ENCODE assay signal across 20 mouse cellular contexts in genomic region chr13:63550367-63550766, GRCm38 (mm10). TPM values are rescaled to one million over a fixed set of nuclear protein-coding genes. Genes with fewer than 3 reads are reported as not detected.
DNase-seq lines count a peak whose midpoint lies in the region; ATAC-seq and TF ChIP-seq lines count a peak whose summit lies in the region.
"Had no signal": no experiment of that assay in that cellular context is flagged by ENCODE, and none has a peak within 500 bp of the region (broad histone marks: within the 10 kb centered on the region; RNA-seq: fewer than 3 reads in every experiment).

No protein-coding gene starts in this region.

- 52% methylated on average over 5 of the region's 5 CpGs for WGBS in intestine, embryonic 16.5 days
- WGBS in intestine, postnatal 0 days, result 51% methylated on average over 5 of the region's 5 CpGs
- WGBS in neural tube, embryonic 12.5 days, result 62% methylated on average over 5 of the region's 5 CpGs
- 58% methylated on average over 5 of the region's 5 CpGs for WGBS in neural tube, embryonic 13.5 days
- WGBS in stomach, postnatal 0 days, result 57% methylated on average over 5 of the region's 5 CpGs

- no peaks in the 10 kb centered on the region for H3K9me3 ChIP-seq in intestine, embryonic 16.5 days (ENCODE audit: control insufficient read depth, low read length)
- no peaks in the 10 kb centered on the region for H3K9me3 ChIP-seq in intestine, postnatal 0 days (ENCODE audit: control insufficient read depth)
- H3K9me3 ChIP-seq in neural tube, embryonic 12.5 days, result no peaks in the 10 kb centered on the region
- no peaks in the 10 kb centered on the region for H3K9me3 ChIP-seq in neural tube, embryonic 13.5 days
- no peaks in the 10 kb centered on the region for H3K9me3 ChIP-seq in stomach, postnatal 0 days (ENCODE audit: control insufficient read depth, low read length)
- H3K9me3 ChIP-seq: embryonic facial prominence, embryonic 15.5 days; forebrain, embryonic 15.5 days; heart, embryonic 10.5 days had no signal

- no peak overlapping the region for H3K4me3 ChIP-seq in intestine, embryonic 16.5 days (ENCODE audit: low read length)
- no peak overlapping the region for H3K4me3 ChIP-seq in intestine, postnatal 0 days (ENCODE audit: low read depth, low read length)
- no peak overlapping the region for H3K4me3 ChIP-seq in neural tube, embryonic 12.5 days
- H3K4me3 ChIP-seq in neural tube, embryonic 13.5 days, result no peak overlapping the region
- no peak overlapping the region for H3K4me3 ChIP-seq in stomach, postnatal 0 days (ENCODE audit: low read depth, low read length)
- H3K4me3 ChIP-seq: embryonic facial prominence, embryonic 15.5 days; forebrain, embryonic 15.5 days; heart, embryonic 10.5 days had no signal

- no peak for TF ChIP-seq EP300 in stomach, postnatal 0 days (optimal IDR thresholded peaks at IDR 0.05)

- no peak for ATAC-seq in intestine, embryonic 16.5 days
- no peak for ATAC-seq in intestine, postnatal 0 days
- no peak for ATAC-seq in neural tube, embryonic 12.5 days (ENCODE audit: low FRiP score, low read depth)
- no peak for ATAC-seq in neural tube, embryonic 13.5 days (ENCODE audit: low read depth)
- no peak for ATAC-seq in stomach, postnatal 0 days (ENCODE audit: low FRiP score, low TSS enrichment)
- ATAC-seq: forebrain, embryonic 15.5 days had no signal

- peaks cover 52% of the 10 kb centered on the region for H3K4me1 ChIP-seq in intestine, embryonic 16.5 days (ENCODE audit: control insufficient read depth, insufficient read depth, low read length)
- no peaks in the 10 kb centered on the region for H3K4me1 ChIP-seq in intestine, postnatal 0 days (replicated peaks; ENCODE audit: control insufficient read depth, insufficient read depth, low read length)
- H3K4me1 ChIP-seq in neural tube, embryonic 12.5 days, result peaks cover 76% of the 10 kb centered on the region
- peaks cover 89% of the 10 kb centered on the region for H3K4me1 ChIP-seq in neural tube, embryonic 13.5 days (replicated peaks)
- H3K4me1 ChIP-seq in stomach, postnatal 0 days (replicated peaks; ENCODE audit: control insufficient read depth, insufficient read depth), result 0 out of 2 replicates have a peak, but pooled peaks cover 6% of the 10 kb centered on the region

- no peak for TF ChIP-seq CTCF in intestine, postnatal 0 days (IDR thresholded peaks at IDR 0.05; ENCODE audit: low read depth)
- no peak for TF ChIP-seq CTCF in stomach, postnatal 0 days (IDR thresholded peaks at IDR 0.05; ENCODE audit: low read depth)

- no peaks in the 10 kb centered on the region for H3K27me3 ChIP-seq in intestine, embryonic 16.5 days (replicated peaks; ENCODE audit: control insufficient read depth, insufficient read depth, low read length)
- no peaks in the 10 kb centered on the region for H3K27me3 ChIP-seq in intestine, postnatal 0 days (replicated peaks; ENCODE audit: control insufficient read depth, insufficient read depth, low read length)
- no peaks in the 10 kb centered on the region for H3K27me3 ChIP-seq in neural tube, embryonic 12.5 days (replicated peaks)
- no peaks in the 10 kb centered on the region for H3K27me3 ChIP-seq in neural tube, embryonic 13.5 days
- no peaks in the 10 kb centered on the region for H3K27me3 ChIP-seq in stomach, postnatal 0 days (ENCODE audit: control insufficient read depth, insufficient read depth, low read length)
- H3K27me3 ChIP-seq: embryonic facial prominence, embryonic 15.5 days had no signal

- 0 out of 2 replicates have a peak overlapping the region, but pooled peaks have one; percentile 9 for H3K4me2 ChIP-seq in intestine, embryonic 16.5 days (ENCODE audit: low read depth, low read length)
- H3K4me2 ChIP-seq in intestine, postnatal 0 days (replicated peaks; ENCODE audit: low read depth), result no peak overlapping the region
- H3K4me2 ChIP-seq in neural tube, embryonic 12.5 days (replicated peaks), result peak overlapping the region; percentile 2; the same call in 1 of the 2 replicates
- peak overlapping the region; percentile 37 for H3K4me2 ChIP-seq in neural tube, embryonic 13.5 days
- no peak overlapping the region for H3K4me2 ChIP-seq in stomach, postnatal 0 days (replicated peaks; ENCODE audit: low read depth)
- H3K4me2 ChIP-seq: embryonic facial prominence, embryonic 15.5 days; forebrain, embryonic 15.5 days had no signal

- H3K36me3 ChIP-seq in intestine, embryonic 16.5 days (ENCODE audit: control insufficient read depth, insufficient read depth, low read length), result peaks cover 4% of the 10 kb centered on the region; the same call in 1 of the 2 replicates
- peaks cover 8% of the 10 kb centered on the region; the same call in 1 of the 2 replicates for H3K36me3 ChIP-seq in intestine, postnatal 0 days (ENCODE audit: control insufficient read depth, insufficient read depth)
- H3K36me3 ChIP-seq in neural tube, embryonic 12.5 days, result peaks cover 6% of the 10 kb centered on the region
- peaks cover 13% of the 10 kb centered on the region for H3K36me3 ChIP-seq in neural tube, embryonic 13.5 days
- H3K36me3 ChIP-seq in stomach, postnatal 0 days (ENCODE audit: control insufficient read depth, insufficient read depth, low read length), result no peaks in the 10 kb centered on the region
- H3K36me3 ChIP-seq: forebrain, embryonic 15.5 days had no signal

- no peak overlapping the region for H3K27ac ChIP-seq in intestine, embryonic 16.5 days (ENCODE audit: low read length)
- no peak overlapping the region for H3K27ac ChIP-seq in intestine, postnatal 0 days (ENCODE audit: low read depth, low read length)
- no peak overlapping the region for H3K27ac ChIP-seq in neural tube, embryonic 12.5 days
- peak overlapping the region; percentile 89; the same call in 1 of the 2 replicates for H3K27ac ChIP-seq in neural tube, embryonic 13.5 days (replicated peaks)
- 0 out of 2 replicates have a peak overlapping the region, but pooled peaks have one; percentile 18 for H3K27ac ChIP-seq in stomach, postnatal 0 days (replicated peaks)
- H3K27ac ChIP-seq: forebrain, embryonic 15.5 days; heart, embryonic 10.5 days had no signal

- no peak for DNase-seq in neural tube, embryonic 10.5 days (ENCODE audit: extremely low spot score, low spot score)
- no peak for DNase-seq in stomach, postnatal 0 days (ENCODE audit: low spot score)
- no peak for DNase-seq in adrenal gland, adult 18-20 months (ENCODE audit: low spot score in 2 of 2)
- no peak for DNase-seq in frontal cortex, postnatal 25 days (ENCODE audit: low spot score in 2 of 2)
- DNase-seq: adrenal gland, postnatal 10 days; cerebellum, adult 11 months; cerebellum, adult 8-10 months; cerebellum, postnatal 14 days; embryo, embryonic 11 days; gastrocnemius, postnatal 10 days; heart, adult 18-20 months; heart, postnatal 10 days; heart, postnatal 4 days had no signal

- H3K9ac ChIP-seq in intestine, embryonic 16.5 days (ENCODE audit: low read depth, low read length), result no peak overlapping the region
- no peak overlapping the region for H3K9ac ChIP-seq in intestine, postnatal 0 days (ENCODE audit: low read depth, low read length)
- H3K9ac ChIP-seq in neural tube, embryonic 12.5 days, result no peak overlapping the region
- H3K9ac ChIP-seq in neural tube, embryonic 13.5 days, result no peak overlapping the region
- H3K9ac ChIP-seq in stomach, postnatal 0 days (ENCODE audit: low read length), result no peak overlapping the region
- H3K9ac ChIP-seq: embryonic facial prominence, embryonic 15.5 days; forebrain, embryonic 15.5 days had no signal

RNA-seq across cellular contexts. Expression of gene Ptch1, which starts 23.0 kb away (rescaled TPM):
- polyA plus RNA-seq in intestine, embryonic 16.5 days (2015; fragmentation: Nextera tagmentation; extraction: Ambion mirVana), result 24.5 and 25.5 TPM in 2 replicates
- 11.0 and 11.9 TPM in 2 replicates for polyA plus RNA-seq in intestine, postnatal 0 days (2015; fragmentation: Nextera tagmentation; extraction: Ambion mirVana)
- polyA plus RNA-seq in neural tube, embryonic 12.5 days (2016; fragmentation: Nextera tagmentation; extraction: Ambion mirVana), result 22.6 and 23.9 TPM in 2 replicates
- polyA plus RNA-seq in neural tube, embryonic 13.5 days (2015; fragmentation: Nextera tagmentation; extraction: Ambion mirVana), result 19.2 and 22.1 TPM in 2 replicates
- polyA plus RNA-seq in stomach, postnatal 0 days (2015; fragmentation: Nextera tagmentation; extraction: Ambion mirVana), result 8.4 and 8.5 TPM in 2 replicates
- 10 to 100 TPM; 29.5 to 40.7 TPM for total RNA-seq in adrenal gland, adult 18-20 months (2021)

RNA-seq across cellular contexts. Expression of gene Fancc, which starts 53.3 kb away (rescaled TPM):
- polyA plus RNA-seq in intestine, embryonic 16.5 days (2015; fragmentation: Nextera tagmentation; extraction: Ambion mirVana), result 15.4 and 19.0 TPM in 2 replicates
- polyA plus RNA-seq in intestine, postnatal 0 days (2015; fragmentation: Nextera tagmentation; extraction: Ambion mirVana), result 5.1 and 6.5 TPM in 2 replicates
- polyA plus RNA-seq in neural tube, embryonic 12.5 days (2016; fragmentation: Nextera tagmentation; extraction: Ambion mirVana), result 22.7 and 24.0 TPM in 2 replicates
- polyA plus RNA-seq in neural tube, embryonic 13.5 days (2015; fragmentation: Nextera tagmentation; extraction: Ambion mirVana), result 15.3 and 20.6 TPM in 2 replicates
- 9.3 TPM in 2 replicates for polyA plus RNA-seq in stomach, postnatal 0 days (2015; fragmentation: Nextera tagmentation; extraction: Ambion mirVana)
- 1 to 10 TPM; 6.9 to 8.1 TPM for total RNA-seq in adrenal gland, adult 18-20 months (2021)

Comparison
In these comparisons a context has a peak if more than half of its experiments do, and no peak if none do; other contexts are left out.
1. H3K27ac ChIP-seq: peak in neural tube, embryonic 13.5 days (single experiment) and stomach, postnatal 0 days (single experiment); none in intestine, embryonic 16.5 days (single experiment), intestine, postnatal 0 days (single experiment) and neural tube, embryonic 12.5 days (single experiment).
2. H3K4me2 ChIP-seq: peak in intestine, embryonic 16.5 days (single experiment), neural tube, embryonic 12.5 days (single experiment) and neural tube, embryonic 13.5 days (single experiment); none in intestine, postnatal 0 days (single experiment) and stomach, postnatal 0 days (single experiment).